Mouse (Mus musculus) ovary, postnatal 36 days (tissue): ENCODE data around the gene Galntl6.

Source experiments
- DNase-seq: peaks from one replicate; pipeline ENCODE4 v3.0.0; 2022; ENCODE audit warnings: low spot score, mixed read lengths

Gene Galntl6

GRCm38 (mm10) chr8:57962286-57963110, 949.9 kb downstream of the Galntl6 start:
- no peak for DNase-seq

GRCm38 (mm10) chr8:57959136-57959535, 953.3 kb downstream of the Galntl6 start:
- no peak for DNase-seq

- DNase-seq: no peak
These were observed 954.1 kb downstream of the Galntl6 start for GRCm38 (mm10) chr8:57958121-57958901.

GRCm38 (mm10) chr8:57955501-57955900, 956.9 kb downstream of the Galntl6 start:
- DNase-seq: no peak

GRCm38 (mm10) chr8:57941113-57941512, 971.3 kb downstream of the Galntl6 start:
- no peak for DNase-seq

GRCm38 (mm10) chr8:57939856-57940420, 972.5 kb downstream of the Galntl6 start:
- DNase-seq: no peak

- DNase-seq: peak; percentile 34
These were observed 973.1 kb downstream of the Galntl6 start for GRCm38 (mm10) chr8:57939177-57939855.

- no peak for DNase-seq
These were observed 985.4 kb downstream of the Galntl6 start for GRCm38 (mm10) chr8:57927074-57927473.

GRCm38 (mm10) chr8:57923556-57923955, 988.9 kb downstream of the Galntl6 start:
- no peak for DNase-seq

GRCm38 (mm10) chr8:57923130-57923529, 989.3 kb downstream of the Galntl6 start:
- DNase-seq: no peak

GRCm38 (mm10) chr8:57922214-57923070, 990.0 kb downstream of the Galntl6 start:
- no peak for DNase-seq

GRCm38 (mm10) chr8:57920326-57920903, 992.0 kb downstream of the Galntl6 start:
- DNase-seq: no peak

- no peak for DNase-seq
These were observed 993.5 kb downstream of the Galntl6 start for GRCm38 (mm10) chr8:57918720-57919640.

GRCm38 (mm10) chr8:57893360-57893759, 1019.1 kb downstream of the Galntl6 start:
- no peak for DNase-seq

GRCm38 (mm10) chr8:57892115-57892514, 1020.3 kb downstream of the Galntl6 start:
- no peak for DNase-seq

- no peak for DNase-seq
These were observed 1022.3 kb downstream of the Galntl6 start for GRCm38 (mm10) chr8:57890159-57890558.

- no peak for DNase-seq
These were observed 1023.6 kb downstream of the Galntl6 start for GRCm38 (mm10) chr8:57888831-57889230.

GRCm38 (mm10) chr8:57879452-57879851, 1033.0 kb downstream of the Galntl6 start:
- no peak for DNase-seq

GRCm38 (mm10) chr8:57849074-57849473, 1063.4 kb downstream of the Galntl6 start:
- DNase-seq: no peak

- no peak for DNase-seq
These were observed 1069.0 kb downstream of the Galntl6 start for GRCm38 (mm10) chr8:57843461-57843860.
